Mouse (Mus musculus) midbrain, embryonic 16.5 days (tissue): ENCODE data around the gene Cpped1. TPM values are rescaled to one million over a fixed set of nuclear protein-coding genes. Genes with fewer than 3 reads are reported as not detected.

Experiments used
- ATAC-seq: fragments of 200-750 bp; cut with Nextera tagmentation; 2 replicates; pipeline ENCODE4 v1.8.0; 2017; ENCODE audit warnings: moderate TSS enrichment
- H3K27ac ChIP-seq: fragments of 300-500 bp; sonication (generic); 2 replicates; pipeline ENCODE4 v1.5.1; 2014; ENCODE audit warnings: mild to moderate bottlenecking, low read length, mixed read lengths
- H3K27me3 ChIP-seq: fragments of 300-500 bp; sonication (generic); 2 replicates; pipeline ENCODE4 v1.6.1; 2014; ENCODE audit warnings: low read depth, low read length, mixed read lengths; ENCODE audit not compliant: control insufficient read depth, insufficient read depth
- H3K36me3 ChIP-seq: fragments of 300-500 bp; sonication (generic); 2 replicates; pipeline ENCODE4 v1.6.1; 2014; ENCODE audit warnings: mild to moderate bottlenecking, low read length, moderate library complexity, mixed read lengths; ENCODE audit not compliant: control insufficient read depth, insufficient read depth
- H3K4me1 ChIP-seq: fragments of 300-500 bp; sonication (generic); 2 replicates; pipeline ENCODE4 v1.6.1; 2014; ENCODE audit warnings: mild to moderate bottlenecking, low read length, mixed read lengths; ENCODE audit not compliant: control insufficient read depth, insufficient read depth
- H3K4me2 ChIP-seq: fragments of 300-500 bp; sonication (generic); 2 replicates; pipeline ENCODE4 v1.6.1; 2014; ENCODE audit warnings: mild to moderate bottlenecking, low read length, mixed read lengths
- H3K4me3 ChIP-seq: fragments of 300-500 bp; sonication (generic); 2 replicates; pipeline ENCODE4 v1.5.1; 2014; ENCODE audit warnings: low read depth, mild to moderate bottlenecking, low read length, moderate library complexity, mixed read lengths
- H3K9ac ChIP-seq: fragments of 300-500 bp; sonication (generic); 2 replicates; pipeline ENCODE4 v1.6.1; 2014; ENCODE audit warnings: low read depth, low read length, mixed read lengths
- H3K9me3 ChIP-seq: fragments of 300-500 bp; sonication (generic); replicated peaks from 2 replicates; pipeline ENCODE4 v1.6.1; 2014; ENCODE audit warnings: mild to moderate bottlenecking, low read length, mixed read lengths; ENCODE audit not compliant: control insufficient read depth, poor library complexity, severe bottlenecking
- WGBS: fragments of 180-500 bp; shearing (Covaris S2); extraction: QIAGEN DNeasy Blood & Tissue Kit; methylation state at CpG from one replicate; pipeline ENCODE4 v1.1.7; 2014; 5-methylcytosine and 5-hydroxymethylcytosine counted together
- polyA plus RNA-seq: library from polyadenylated mRNA; unstranded; fragments of >200 nt; fragmentation: Nextera tagmentation; extraction: Ambion mirVana; gene quantifications from 2 replicates; pipeline ENCODE4 v1.2.1, GENCODE M21; 2015

Cpped1 gene
- polyA plus RNA-seq, 1 experiment from 2014 or later: 15.6 TPM

GRCm38 (mm10) chr16:11900341-11900740 is 8.9 kb downstream of the Cpped1 start:
- ATAC-seq: no peak
- Histone ChIP-seq H3K36me3 (no peaks in the 10 kb centered on the region), H3K9me3 (no peaks in the 10 kb centered on the region), H3K27ac (no peak overlapping the region), H3K27me3 (no peaks in the 10 kb centered on the region), H3K4me2 (no peak overlapping the region), H3K4me3 (no peak overlapping the region), H3K9ac (no peak overlapping the region), H3K4me1 (no peaks in the 10 kb centered on the region)
- 91% methylated on average over 6 of the region's 6 CpGs for WGBS

- H3K27ac ChIP-seq: no peak overlapping the region
- H3K27me3 ChIP-seq: no peaks in the 10 kb centered on the region
- H3K4me1 ChIP-seq: no peaks in the 10 kb centered on the region
- H3K4me2 ChIP-seq: no peak overlapping the region
- no peaks in the 10 kb centered on the region for H3K36me3 ChIP-seq
- H3K9ac ChIP-seq: no peak overlapping the region
- H3K4me3 ChIP-seq: no peak overlapping the region
- 90% methylated on average over 5 of the region's 5 CpGs for WGBS
- no peak for ATAC-seq
- H3K9me3 ChIP-seq: no peaks in the 10 kb centered on the region
Observed at GRCm38 (mm10) chr16:11896411-11896810, 12.8 kb downstream of the Cpped1 start.

- no peaks in the 10 kb centered on the region for H3K36me3 ChIP-seq
- no peak overlapping the region for H3K27ac ChIP-seq
- no peak for ATAC-seq
- no peak overlapping the region for H3K4me2 ChIP-seq
- WGBS: 87% methylated on average over 3 of the region's 3 CpGs
- H3K4me1 ChIP-seq: no peaks in the 10 kb centered on the region
- H3K9ac ChIP-seq: no peak overlapping the region
- no peak overlapping the region for H3K4me3 ChIP-seq
- H3K27me3 ChIP-seq: no peaks in the 10 kb centered on the region
- no peaks in the 10 kb centered on the region for H3K9me3 ChIP-seq
Observed at GRCm38 (mm10) chr16:11894877-11895276, 14.4 kb downstream of the Cpped1 start.

GRCm38 (mm10) chr16:11890186-11890585 is 19.1 kb downstream of the Cpped1 start:
- H3K4me3 ChIP-seq: no peak overlapping the region
- H3K27me3 ChIP-seq: no peaks in the 10 kb centered on the region
- no peaks in the 10 kb centered on the region for H3K36me3 ChIP-seq
- no peaks in the 10 kb centered on the region for H3K4me1 ChIP-seq
- 68% methylated on average over 3 of the region's 3 CpGs for WGBS
- no peak overlapping the region for H3K27ac ChIP-seq
- no peaks in the 10 kb centered on the region for H3K9me3 ChIP-seq
- H3K4me2 ChIP-seq: no peak overlapping the region
- no peak overlapping the region for H3K9ac ChIP-seq
- ATAC-seq: no peak

- ATAC-seq: no peak
- H3K27ac ChIP-seq: no peak overlapping the region
- H3K27me3 ChIP-seq: no peaks in the 10 kb centered on the region
- WGBS: 81% methylated on average over 3 of the region's 3 CpGs
- H3K36me3 ChIP-seq: no peaks in the 10 kb centered on the region
- H3K9me3 ChIP-seq: no peaks in the 10 kb centered on the region
- no peak overlapping the region for H3K4me3 ChIP-seq
- no peaks in the 10 kb centered on the region for H3K4me1 ChIP-seq
- no peak overlapping the region for H3K4me2 ChIP-seq
- H3K9ac ChIP-seq: no peak overlapping the region
Observed at GRCm38 (mm10) chr16:11889741-11890140, 19.5 kb downstream of the Cpped1 start.

GRCm38 (mm10) chr16:11881795-11882194 is 27.4 kb downstream of the Cpped1 start:
- Histone ChIP-seq H3K36me3 (no peaks in the 10 kb centered on the region), H3K4me2 (no peak overlapping the region), H3K4me3 (no peak overlapping the region), H3K9ac (no peak overlapping the region), H3K27me3 (no peaks in the 10 kb centered on the region), H3K4me1 (no peaks in the 10 kb centered on the region), H3K27ac (no peak overlapping the region), H3K9me3 (no peaks in the 10 kb centered on the region)
- ATAC-seq: no peak
- WGBS: 61% methylated on average over 6 of the region's 6 CpGs

GRCm38 (mm10) chr16:11880461-11880860 is 28.8 kb downstream of the Cpped1 start:
- Histone ChIP-seq H3K4me1 (no peaks in the 10 kb centered on the region), H3K9me3 (no peaks in the 10 kb centered on the region), H3K36me3 (no peaks in the 10 kb centered on the region), H3K4me2 (no peak overlapping the region), H3K27ac (no peak overlapping the region), H3K27me3 (no peaks in the 10 kb centered on the region), H3K9ac (no peak overlapping the region), H3K4me3 (no peak overlapping the region)
- WGBS: 83% methylated on average over 6 of the region's 6 CpGs
- no peak for ATAC-seq

GRCm38 (mm10) chr16:11879196-11879595 is 30.0 kb downstream of the Cpped1 start:
- no peak overlapping the region for H3K9ac ChIP-seq
- no peaks in the 10 kb centered on the region for H3K27me3 ChIP-seq
- no peak for ATAC-seq
- no peak overlapping the region for H3K27ac ChIP-seq
- no peak overlapping the region for H3K4me3 ChIP-seq
- no peaks in the 10 kb centered on the region for H3K4me1 ChIP-seq
- no peaks in the 10 kb centered on the region for H3K36me3 ChIP-seq
- no peaks in the 10 kb centered on the region for H3K9me3 ChIP-seq
- H3K4me2 ChIP-seq: no peak overlapping the region
- 84% methylated on average over 6 of the region's 6 CpGs for WGBS

- Histone ChIP-seq H3K27ac (no peak overlapping the region), H3K4me3 (no peak overlapping the region), H3K4me1 (no peaks in the 10 kb centered on the region), H3K27me3 (no peaks in the 10 kb centered on the region), H3K9ac (no peak overlapping the region), H3K36me3 (no peaks in the 10 kb centered on the region), H3K9me3 (no peaks in the 10 kb centered on the region), H3K4me2 (no peak overlapping the region)
- ATAC-seq: no peak
- WGBS: 82% methylated on average over 5 of the region's 5 CpGs
Observed at GRCm38 (mm10) chr16:11875227-11875626, 34.0 kb downstream of the Cpped1 start.

- Histone ChIP-seq H3K27ac (no peak overlapping the region), H3K36me3 (no peaks in the 10 kb centered on the region), H3K27me3 (no peaks in the 10 kb centered on the region), H3K9me3 (no peaks in the 10 kb centered on the region), H3K4me3 (no peak overlapping the region), H3K4me2 (no peak overlapping the region), H3K4me1 (no peaks in the 10 kb centered on the region), H3K9ac (no peak overlapping the region)
- 92% methylated on average over 3 of the region's 3 CpGs for WGBS
- no peak for ATAC-seq
Observed at GRCm38 (mm10) chr16:11873292-11873691, 36.0 kb downstream of the Cpped1 start.
